Mouse (Mus musculus) heart, embryonic 13.5 days (tissue): ENCODE measurements around the gene Tmem158. TPM values are rescaled to one million over a fixed set of nuclear protein-coding genes. Genes with fewer than 3 reads are reported as not detected.

Experiments used
- ATAC-seq: fragments of 200-750 bp; cut with Nextera tagmentation; 2 replicates; pipeline ENCODE4 v1.8.0; 2017; ENCODE audit warnings: moderate TSS enrichment; ENCODE audit not compliant: insufficient number of reproducible peaks, low FRiP score, low TSS enrichment; ENCODE audit errors: extremely low read depth
- H3K27ac ChIP-seq: fragments of 300-500 bp; sonication (generic); replicated peaks from 2 replicates; pipeline ENCODE4 v1.5.1; 2015; ENCODE audit warnings: moderate library complexity, mild to moderate bottlenecking, inconsistent platforms
- H3K27me3 ChIP-seq: fragments of 300-500 bp; sonication (generic); replicated peaks from 2 replicates; pipeline ENCODE4 v1.6.1; 2015; ENCODE audit warnings: mild to moderate bottlenecking, inconsistent platforms
- H3K36me3 ChIP-seq: fragments of 300-500 bp; sonication (generic); 2 replicates; pipeline ENCODE4 v1.6.1; 2015; ENCODE audit warnings: mild to moderate bottlenecking, inconsistent platforms
- H3K4me1 ChIP-seq: fragments of 300-500 bp; sonication (generic); 2 replicates; pipeline ENCODE4 v1.6.1; 2015; ENCODE audit warnings: inconsistent platforms
- H3K4me2 ChIP-seq: fragments of 300-500 bp; sonication (generic); 2 replicates; pipeline ENCODE4 v1.6.1; 2015; ENCODE audit warnings: inconsistent platforms, mild to moderate bottlenecking, moderate library complexity
- H3K4me3 ChIP-seq: fragments of 300-500 bp; sonication (generic); 2 replicates; pipeline ENCODE4 v1.5.1; 2015; ENCODE audit warnings: moderate library complexity, mild to moderate bottlenecking, inconsistent platforms
- H3K9ac ChIP-seq: fragments of 300-500 bp; sonication (generic); 2 replicates; pipeline ENCODE4 v1.6.1; 2015; ENCODE audit warnings: inconsistent platforms, mild to moderate bottlenecking, moderate library complexity
- H3K9me3 ChIP-seq: fragments of 300-500 bp; sonication (generic); 2 replicates; pipeline ENCODE4 v1.6.1; 2016; ENCODE audit warnings: inconsistent platforms
- WGBS: fragments of 180-500 bp; shearing (Covaris S2); methylation state at CpG from one replicate; pipeline ENCODE4 v1.1.7; 2015; ENCODE audit warnings: mixed read lengths; 5-methylcytosine and 5-hydroxymethylcytosine counted together
- polyA plus RNA-seq: library from polyadenylated mRNA; unstranded; fragments of >200 nt; fragmentation: Nextera tagmentation; extraction: Ambion mirVana; gene quantifications from 2 replicates; pipeline ENCODE4 v1.2.1, GENCODE M21; 2015

Gene Tmem158
- polyA plus RNA-seq, 1 experiment from 2014 or later = 6.5 TPM

- H3K9ac ChIP-seq = no peak overlapping the region
- no peaks in the 10 kb centered on the region for H3K9me3 ChIP-seq
- no peaks in the 10 kb centered on the region for H3K36me3 ChIP-seq
- 45% methylated on average over 10 of the region's 10 CpGs for WGBS
- no peaks in the 10 kb centered on the region; the same call in 1 of the 2 replicates for H3K4me1 ChIP-seq
- H3K4me2 ChIP-seq = no peak overlapping the region
- no peaks in the 10 kb centered on the region; the same call in 1 of the 2 replicates for H3K27me3 ChIP-seq
- H3K4me3 ChIP-seq = no peak overlapping the region
- no peak for ATAC-seq
- no peak overlapping the region for H3K27ac ChIP-seq
Measured at GRCm38 (mm10) chr9:123243988-123244387, 16.6 kb downstream of the Tmem158 start.

- 87% methylated on average over 5 of the region's 5 CpGs for WGBS
- Histone ChIP-seq H3K27me3 (no peaks in the 10 kb centered on the region), H3K9ac (no peak overlapping the region), H3K4me3 (no peak overlapping the region), H3K4me1 (peaks cover 15% of the 10 kb centered on the region), H3K36me3 (no peaks in the 10 kb centered on the region), H3K9me3 (no peaks in the 10 kb centered on the region), H3K4me2 (no peak overlapping the region), H3K27ac (no peak overlapping the region)
- ATAC-seq = no peak
Measured at GRCm38 (mm10) chr9:123241191-123241590, 19.4 kb downstream of the Tmem158 start.

- H3K9me3 ChIP-seq = no peaks in the 10 kb centered on the region
- no peak for ATAC-seq
- WGBS = 84% methylated on average over 2 of the region's 2 CpGs
- H3K36me3 ChIP-seq = no peaks in the 10 kb centered on the region
- H3K27ac ChIP-seq = no peak overlapping the region
- H3K4me3 ChIP-seq = no peak overlapping the region
- H3K4me2 ChIP-seq = no peak overlapping the region
- H3K27me3 ChIP-seq = no peaks in the 10 kb centered on the region
- peaks cover 15% of the 10 kb centered on the region for H3K4me1 ChIP-seq
- H3K9ac ChIP-seq = no peak overlapping the region
Measured at GRCm38 (mm10) chr9:123240751-123241150, 19.8 kb downstream of the Tmem158 start.

GRCm38 (mm10) chr9:123240271-123240670 is 20.3 kb downstream of the Tmem158 start:
- peaks cover 15% of the 10 kb centered on the region for H3K4me1 ChIP-seq
- H3K4me3 ChIP-seq = no peak overlapping the region
- H3K9ac ChIP-seq = no peak overlapping the region
- H3K4me2 ChIP-seq = no peak overlapping the region
- no peaks in the 10 kb centered on the region for H3K9me3 ChIP-seq
- no peaks in the 10 kb centered on the region for H3K36me3 ChIP-seq
- no peaks in the 10 kb centered on the region for H3K27me3 ChIP-seq
- ATAC-seq = no peak
- WGBS = 94% methylated on average over 5 of the region's 5 CpGs
- no peak overlapping the region for H3K27ac ChIP-seq

- no peaks in the 10 kb centered on the region for H3K27me3 ChIP-seq
- peaks cover 15% of the 10 kb centered on the region for H3K4me1 ChIP-seq
- 61% methylated on average over 2 of the region's 2 CpGs for WGBS
- no peak overlapping the region for H3K27ac ChIP-seq
- no peak overlapping the region for H3K4me3 ChIP-seq
- no peaks in the 10 kb centered on the region for H3K9me3 ChIP-seq
- ATAC-seq = no peak
- H3K4me2 ChIP-seq = no peak overlapping the region
- H3K9ac ChIP-seq = no peak overlapping the region
- no peaks in the 10 kb centered on the region for H3K36me3 ChIP-seq
Measured at GRCm38 (mm10) chr9:123239651-123240050, 20.9 kb downstream of the Tmem158 start.

- Histone ChIP-seq H3K27ac (peak overlapping the region; percentile 82), H3K9me3 (no peaks in the 10 kb centered on the region), H3K4me3 (no peak overlapping the region), H3K4me2 (peak overlapping the region; percentile 19; the same call in 1 of the 2 replicates), H3K36me3 (no peaks in the 10 kb centered on the region), H3K9ac (no peak overlapping the region), H3K27me3 (no peaks in the 10 kb centered on the region), H3K4me1 (peaks cover 15% of the 10 kb centered on the region)
- ATAC-seq = no peak
- 40% methylated on average over 4 of the region's 4 CpGs for WGBS
Measured at GRCm38 (mm10) chr9:123238256-123239045, 22.1 kb downstream of the Tmem158 start.

GRCm38 (mm10) chr9:123237739-123238138 is 22.8 kb downstream of the Tmem158 start:
- Histone ChIP-seq H3K27ac (peak overlapping the region; percentile 82), H3K27me3 (no peaks in the 10 kb centered on the region), H3K4me2 (no peak overlapping the region), H3K9me3 (no peaks in the 10 kb centered on the region), H3K4me3 (no peak overlapping the region), H3K4me1 (peaks cover 15% of the 10 kb centered on the region), H3K36me3 (no peaks in the 10 kb centered on the region), H3K9ac (no peak overlapping the region)
- WGBS = 37% methylated on average over 2 of the region's 2 CpGs
- no peak for ATAC-seq

GRCm38 (mm10) chr9:123235621-123236020 is 24.9 kb downstream of the Tmem158 start:
- 30% methylated on average over 3 of the region's 3 CpGs for WGBS
- Histone ChIP-seq H3K4me3 (no peak overlapping the region), H3K4me1 (peaks cover 15% of the 10 kb centered on the region), H3K36me3 (no peaks in the 10 kb centered on the region), H3K27ac (no peak overlapping the region), H3K9ac (no peak overlapping the region), H3K27me3 (no peaks in the 10 kb centered on the region), H3K9me3 (no peaks in the 10 kb centered on the region), H3K4me2 (no peak overlapping the region)
- no peak for ATAC-seq

GRCm38 (mm10) chr9:123229826-123230225 is 30.7 kb downstream of the Tmem158 start:
- H3K27ac ChIP-seq = no peak overlapping the region
- no peaks in the 10 kb centered on the region for H3K4me1 ChIP-seq
- no peak overlapping the region for H3K9ac ChIP-seq
- H3K9me3 ChIP-seq = no peaks in the 10 kb centered on the region
- H3K4me3 ChIP-seq = no peak overlapping the region
- H3K4me2 ChIP-seq = no peak overlapping the region
- H3K36me3 ChIP-seq = no peaks in the 10 kb centered on the region
- no peak for ATAC-seq
- H3K27me3 ChIP-seq = no peaks in the 10 kb centered on the region
- 63% methylated on average over 4 of the region's 4 CpGs for WGBS

GRCm38 (mm10) chr9:123228671-123229070 is 31.9 kb downstream of the Tmem158 start:
- no peaks in the 10 kb centered on the region for H3K9me3 ChIP-seq
- ATAC-seq = no peak
- no peaks in the 10 kb centered on the region for H3K36me3 ChIP-seq
- H3K27ac ChIP-seq = no peak overlapping the region
- no peaks in the 10 kb centered on the region for H3K27me3 ChIP-seq
- no peaks in the 10 kb centered on the region for H3K4me1 ChIP-seq
- H3K4me3 ChIP-seq = no peak overlapping the region
- H3K9ac ChIP-seq = no peak overlapping the region
- no peak overlapping the region for H3K4me2 ChIP-seq

- H3K4me1 ChIP-seq = no peaks in the 10 kb centered on the region
- WGBS = 70% methylated on average over 3 of the region's 3 CpGs
- no peak for ATAC-seq
- no peaks in the 10 kb centered on the region for H3K36me3 ChIP-seq
- H3K9me3 ChIP-seq = no peaks in the 10 kb centered on the region
- no peak overlapping the region for H3K27ac ChIP-seq
- no peak overlapping the region for H3K4me3 ChIP-seq
- H3K4me2 ChIP-seq = no peak overlapping the region
- H3K9ac ChIP-seq = no peak overlapping the region
- H3K27me3 ChIP-seq = no peaks in the 10 kb centered on the region
Measured at GRCm38 (mm10) chr9:123227106-123227750, 33.3 kb downstream of the Tmem158 start.
